Mouse (Mus musculus) stomach, postnatal 0 days (tissue): Measurements from ENCODE around the gene Bhlha15. TPM values are rescaled to one million over a fixed set of nuclear protein-coding genes. Genes with fewer than 3 reads are reported as not detected.

Source experiments
- ATAC-seq: fragments of 200-750 bp; cut with Nextera tagmentation; 2 replicates; pipeline ENCODE4 v1.8.0; 2017; ENCODE audit not compliant: low FRiP score, low TSS enrichment
- DNase-seq: peaks from one replicate; pipeline ENCODE4 v3.0.0-alpha.2; 2016; ENCODE audit warnings: low spot score
- H3K27ac ChIP-seq: fragments of 300-500 bp; sonication (generic); replicated peaks from 2 replicates; pipeline ENCODE4 v1.5.1; 2014; ENCODE audit warnings: mild to moderate bottlenecking, control low read depth
- H3K27me3 ChIP-seq: fragments of 300-500 bp; sonication (generic); 2 replicates; pipeline ENCODE4 v1.6.1; 2014; ENCODE audit warnings: low read length; ENCODE audit not compliant: control insufficient read depth, insufficient read depth
- H3K36me3 ChIP-seq: fragments of 300-500 bp; sonication (generic); 2 replicates; pipeline ENCODE4 v1.6.1; 2014; ENCODE audit warnings: low read length, mixed read lengths; ENCODE audit not compliant: control insufficient read depth, insufficient read depth
- H3K4me1 ChIP-seq: fragments of 300-500 bp; sonication (generic); replicated peaks from 2 replicates; pipeline ENCODE4 v1.6.1; 2014; ENCODE audit warnings: antibody characterized with exemption; ENCODE audit not compliant: control insufficient read depth, insufficient read depth
- H3K4me2 ChIP-seq: fragments of 300-500 bp; sonication (generic); replicated peaks from 2 replicates; pipeline ENCODE4 v1.6.1; 2014; ENCODE audit warnings: low read depth, mild to moderate bottlenecking, control low read depth, moderate library complexity
- H3K4me3 ChIP-seq: fragments of 300-500 bp; sonication (generic); 2 replicates; pipeline ENCODE4 v1.5.1; 2014; ENCODE audit warnings: low read depth, low read length, control low read depth
- H3K9ac ChIP-seq: fragments of 300-500 bp; sonication (generic); 2 replicates; pipeline ENCODE4 v1.6.1; 2014; ENCODE audit warnings: mild to moderate bottlenecking, low read length, control low read depth, mixed read lengths
- H3K9me3 ChIP-seq: fragments of 300-500 bp; sonication (generic); 2 replicates; pipeline ENCODE4 v1.6.1; 2016; ENCODE audit warnings: low read length; ENCODE audit not compliant: control insufficient read depth
- CTCF ChIP-seq: IDR thresholded peaks from 2 replicates; pipeline ENCODE4 v1.5.1; 2016; ENCODE audit warnings: antibody characterized with exemption, low read depth, mild to moderate bottlenecking, moderate library complexity
- EP300 ChIP-seq: optimal IDR thresholded peaks from 2 replicates; pipeline ENCODE3; 2016; ENCODE audit warnings: antibody characterized with exemption
- WGBS: fragments of 180-500 bp; shearing (Covaris S2); extraction: QIAGEN DNeasy Blood & Tissue Kit; methylation state at CpG from one replicate; pipeline ENCODE4 v1.1.7; 2014; 5-methylcytosine and 5-hydroxymethylcytosine counted together
- polyA plus RNA-seq: library from polyadenylated mRNA; unstranded; fragments of >200 nt; fragmentation: Nextera tagmentation; extraction: Ambion mirVana; gene quantifications from 2 replicates; pipeline ENCODE4 v1.2.1, GENCODE M21; 2015

Bhlha15 gene
- polyA plus RNA-seq, 1 experiment from 2014 or later: 9.2 TPM

DNA sequence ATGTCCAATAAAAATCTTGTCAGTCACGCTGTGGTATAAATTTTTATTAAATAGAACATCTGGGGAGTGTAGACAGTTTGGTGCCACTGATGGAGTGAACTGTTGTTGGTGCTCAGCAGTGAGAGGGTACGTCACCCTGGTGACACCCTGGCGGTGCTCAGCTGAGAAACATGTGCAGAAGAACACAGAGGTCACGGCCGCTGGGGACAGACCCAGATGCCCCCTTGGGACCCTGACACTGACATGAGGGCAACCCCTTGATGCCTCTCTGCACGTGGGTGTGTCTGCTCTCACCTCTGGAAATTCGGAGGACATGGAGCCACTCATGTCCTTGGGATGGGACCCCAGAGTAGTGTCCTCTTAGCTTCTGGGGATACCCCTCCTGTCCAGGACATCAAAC is 4.3 kb downstream of the Bhlha15 start:
- no peak for DNase-seq
- H3K9ac ChIP-seq: no peak overlapping the region
- no peak for TF ChIP-seq CTCF
- no peak for TF ChIP-seq EP300
- WGBS: 81% methylated on average over 7 of the region's 7 CpGs
- ATAC-seq: no peak
- H3K4me3 ChIP-seq: no peak overlapping the region
- no peaks in the 10 kb centered on the region; the same call in none of the 2 replicates for H3K4me1 ChIP-seq
- no peaks in the 10 kb centered on the region for H3K27me3 ChIP-seq
- no peaks in the 10 kb centered on the region for H3K9me3 ChIP-seq
- H3K4me2 ChIP-seq: no peak overlapping the region
- H3K27ac ChIP-seq: no peak overlapping the region
- H3K36me3 ChIP-seq: no peaks in the 10 kb centered on the region; the same call in 1 of the 2 replicates

DNA sequence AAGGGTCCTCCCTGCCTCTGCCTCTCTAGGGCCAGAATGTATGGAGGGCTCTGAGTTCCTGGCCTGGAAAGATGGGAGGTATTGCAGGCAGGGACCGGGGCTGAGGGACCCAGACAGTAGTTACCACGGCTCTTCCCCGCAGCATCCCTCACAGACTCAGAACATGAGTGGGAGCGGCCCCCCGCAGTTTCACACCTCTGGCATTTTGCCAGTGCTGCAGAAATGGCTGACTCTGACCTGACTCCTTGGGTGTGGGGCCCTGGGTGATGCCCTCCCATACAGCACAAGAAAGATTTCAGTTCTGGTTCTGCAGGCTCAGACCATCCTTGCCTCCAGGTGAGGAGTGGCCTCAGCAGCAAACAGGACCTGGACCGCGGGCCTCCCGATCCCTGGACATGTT is 5.5 kb downstream of the Bhlha15 start:
- Histone ChIP-seq H3K9ac (no peak overlapping the region; the same call in 1 of the 2 replicates), H3K4me2 (no peak overlapping the region), H3K36me3 (peaks cover 3% of the 10 kb centered on the region; the same call in 1 of the 2 replicates), H3K27me3 (no peaks in the 10 kb centered on the region), H3K4me3 (no peak overlapping the region), H3K9me3 (no peaks in the 10 kb centered on the region), H3K27ac (no peak overlapping the region), H3K4me1 (no peaks in the 10 kb centered on the region)
- DNase-seq (no peak), ATAC-seq (no peak)
- TF ChIP-seq EP300: no peak
- no peak for TF ChIP-seq CTCF
- WGBS: 81% methylated on average over 8 of the region's 8 CpGs

GRCm38 (mm10) chr5:144200616-144201015 is 10.5 kb downstream of the Bhlha15 start:
- Histone ChIP-seq H3K4me1 (no peaks in the 10 kb centered on the region), H3K36me3 (peaks cover 21% of the 10 kb centered on the region), H3K9me3 (no peaks in the 10 kb centered on the region), H3K27ac (no peak overlapping the region), H3K9ac (no peak overlapping the region), H3K4me3 (no peak overlapping the region), H3K27me3 (no peaks in the 10 kb centered on the region), H3K4me2 (no peak overlapping the region)
- TF ChIP-seq CTCF: no peak
- TF ChIP-seq EP300: no peak
- 67% methylated on average over 11 of the region's 11 CpGs for WGBS
- no peak for DNase-seq
- ATAC-seq: no peak

- Histone ChIP-seq H3K9me3 (no peaks in the 10 kb centered on the region), H3K36me3 (peaks cover 25% of the 10 kb centered on the region), H3K9ac (no peak overlapping the region), H3K4me1 (no peaks in the 10 kb centered on the region), H3K4me3 (no peak overlapping the region), H3K4me2 (no peak overlapping the region), H3K27ac (no peak overlapping the region), H3K27me3 (no peaks in the 10 kb centered on the region)
- DNase-seq (no peak), ATAC-seq (no peak)
- TF ChIP-seq CTCF (peak; percentile 47), EP300 (no peak)
- 96% methylated on average over 6 of the region's 6 CpGs for WGBS
Measured at GRCm38 (mm10) chr5:144202430-144202829, 12.3 kb downstream of the Bhlha15 start.

DNA sequence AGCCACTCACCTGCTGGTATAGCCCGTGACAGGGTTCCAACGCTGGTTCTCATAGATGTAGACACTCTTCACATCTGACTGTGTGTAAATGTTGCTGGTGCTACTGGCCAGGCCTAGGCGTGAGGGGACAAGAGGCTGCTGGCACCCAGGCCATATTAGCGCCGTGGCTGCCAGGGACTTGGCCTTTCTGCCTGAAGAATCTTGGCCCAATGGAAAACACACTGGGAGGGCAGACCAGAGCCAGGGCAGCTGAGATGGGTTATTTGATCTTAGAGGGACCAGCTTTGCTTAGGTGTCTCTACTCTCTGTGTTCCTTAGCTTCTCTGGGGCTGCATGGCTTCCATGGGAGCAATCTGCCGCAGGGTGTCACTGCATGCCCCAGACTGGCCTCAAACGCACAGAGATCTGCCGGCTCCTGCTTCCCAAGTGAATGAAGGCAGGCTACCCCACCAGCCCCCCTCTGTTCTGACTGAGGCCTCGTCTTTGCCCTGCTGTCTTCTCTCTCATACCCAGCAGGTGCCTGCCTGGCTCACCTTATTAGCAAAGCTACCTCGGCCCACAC is 13.4 kb downstream of the Bhlha15 start:
- H3K4me2 ChIP-seq: no peak overlapping the region
- H3K4me1 ChIP-seq: no peaks in the 10 kb centered on the region
- H3K27ac ChIP-seq: no peak overlapping the region
- no peak overlapping the region for H3K9ac ChIP-seq
- DNase-seq: no peak
- no peak for TF ChIP-seq CTCF
- no peak for TF ChIP-seq EP300
- H3K36me3 ChIP-seq: peaks cover 30% of the 10 kb centered on the region
- no peak overlapping the region for H3K4me3 ChIP-seq
- H3K9me3 ChIP-seq: no peaks in the 10 kb centered on the region
- ATAC-seq: no peak
- H3K27me3 ChIP-seq: no peaks in the 10 kb centered on the region
- WGBS: 94% methylated on average over 10 of the region's 10 CpGs

DNA sequence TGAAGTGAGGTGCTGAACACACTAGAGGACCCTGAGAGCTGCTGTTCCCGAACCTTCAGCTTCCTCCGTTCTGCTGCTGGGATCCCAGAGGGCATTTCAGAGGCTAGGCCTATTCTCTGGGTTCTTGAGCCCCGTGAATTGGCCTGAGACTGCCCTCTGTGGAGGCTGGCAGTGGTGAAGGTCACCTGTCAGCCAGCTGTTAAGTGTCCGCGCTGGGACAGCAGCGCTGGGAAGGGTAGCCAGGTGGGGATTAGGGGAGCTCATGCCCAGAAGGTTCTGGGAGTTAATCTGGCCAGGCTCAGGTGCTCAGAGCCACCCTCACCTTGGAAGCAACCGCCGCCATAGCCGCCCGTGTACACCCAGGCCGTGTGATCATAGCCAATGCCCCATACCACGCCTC is 14.2 kb downstream of the Bhlha15 start:
- ATAC-seq: no peak
- Histone ChIP-seq H3K4me3 (no peak overlapping the region), H3K9ac (no peak overlapping the region), H3K4me2 (no peak overlapping the region), H3K4me1 (no peaks in the 10 kb centered on the region), H3K36me3 (peaks cover 31% of the 10 kb centered on the region), H3K27me3 (no peaks in the 10 kb centered on the region), H3K27ac (no peak overlapping the region), H3K9me3 (no peaks in the 10 kb centered on the region)
- TF ChIP-seq CTCF: no peak
- TF ChIP-seq EP300: no peak
- WGBS: 87% methylated on average over 12 of the region's 12 CpGs
- no peak for DNase-seq
